Mouse (Mus musculus) stomach, postnatal 0 days (tissue): ENCODE data around the gene Afap1. TPM values are rescaled to one million over a fixed set of nuclear protein-coding genes. Genes with fewer than 3 reads are reported as not detected.

Experiments
- ATAC-seq: fragments of 200-750 bp; cut with Nextera tagmentation; 2 replicates; pipeline ENCODE4 v1.8.0; 2017; ENCODE audit not compliant: low FRiP score, low TSS enrichment
- DNase-seq: peaks from one replicate; pipeline ENCODE4 v3.0.0-alpha.2; 2016; ENCODE audit warnings: low spot score
- H3K27ac ChIP-seq: fragments of 300-500 bp; sonication (generic); replicated peaks from 2 replicates; pipeline ENCODE4 v1.5.1; 2014; ENCODE audit warnings: mild to moderate bottlenecking, control low read depth
- H3K27me3 ChIP-seq: fragments of 300-500 bp; sonication (generic); 2 replicates; pipeline ENCODE4 v1.6.1; 2014; ENCODE audit warnings: low read length; ENCODE audit not compliant: control insufficient read depth, insufficient read depth
- H3K36me3 ChIP-seq: fragments of 300-500 bp; sonication (generic); 2 replicates; pipeline ENCODE4 v1.6.1; 2014; ENCODE audit warnings: low read length, mixed read lengths; ENCODE audit not compliant: control insufficient read depth, insufficient read depth
- H3K4me1 ChIP-seq: fragments of 300-500 bp; sonication (generic); replicated peaks from 2 replicates; pipeline ENCODE4 v1.6.1; 2014; ENCODE audit warnings: antibody characterized with exemption; ENCODE audit not compliant: control insufficient read depth, insufficient read depth
- H3K4me2 ChIP-seq: fragments of 300-500 bp; sonication (generic); replicated peaks from 2 replicates; pipeline ENCODE4 v1.6.1; 2014; ENCODE audit warnings: low read depth, mild to moderate bottlenecking, control low read depth, moderate library complexity
- H3K4me3 ChIP-seq: fragments of 300-500 bp; sonication (generic); 2 replicates; pipeline ENCODE4 v1.5.1; 2014; ENCODE audit warnings: low read depth, low read length, control low read depth
- H3K9ac ChIP-seq: fragments of 300-500 bp; sonication (generic); 2 replicates; pipeline ENCODE4 v1.6.1; 2014; ENCODE audit warnings: mild to moderate bottlenecking, low read length, control low read depth, mixed read lengths
- H3K9me3 ChIP-seq: fragments of 300-500 bp; sonication (generic); 2 replicates; pipeline ENCODE4 v1.6.1; 2016; ENCODE audit warnings: low read length; ENCODE audit not compliant: control insufficient read depth
- CTCF ChIP-seq: IDR thresholded peaks from 2 replicates; pipeline ENCODE4 v1.5.1; 2016; ENCODE audit warnings: antibody characterized with exemption, low read depth, mild to moderate bottlenecking, moderate library complexity
- EP300 ChIP-seq: optimal IDR thresholded peaks from 2 replicates; pipeline ENCODE3; 2016; ENCODE audit warnings: antibody characterized with exemption
- WGBS: fragments of 180-500 bp; shearing (Covaris S2); extraction: QIAGEN DNeasy Blood & Tissue Kit; methylation state at CpG from one replicate; pipeline ENCODE4 v1.1.7; 2014; 5-methylcytosine and 5-hydroxymethylcytosine counted together
- polyA plus RNA-seq: library from polyadenylated mRNA; unstranded; fragments of >200 nt; fragmentation: Nextera tagmentation; extraction: Ambion mirVana; gene quantifications from 2 replicates; pipeline ENCODE4 v1.2.1, GENCODE M21; 2015

Afap1 gene
- polyA plus RNA-seq, 1 experiment from 2014 or later = 9.3 TPM

GRCm38 (mm10) chr5:36041756-36042155 lies 148.6 kb downstream of the Afap1 start:
- peak; percentile 59; the same call in 1 of the 2 replicates for ATAC-seq

GRCm38 (mm10) chr5:36043154-36043553 lies 150.0 kb downstream of the Afap1 start:
- no peak overlapping the region for H3K27ac ChIP-seq
- no peak overlapping the region for H3K4me3 ChIP-seq
- 89% methylated on average over 2 of the region's 2 CpGs for WGBS
- no peaks in the 10 kb centered on the region for H3K27me3 ChIP-seq
- DNase-seq (no peak), ATAC-seq (no peak)
- H3K36me3 ChIP-seq = no peaks in the 10 kb centered on the region
- no peaks in the 10 kb centered on the region for H3K9me3 ChIP-seq
- no peak for TF ChIP-seq EP300
- no peak for TF ChIP-seq CTCF
- peaks cover 2% of the 10 kb centered on the region; the same call in 1 of the 2 replicates for H3K4me1 ChIP-seq
- no peak overlapping the region for H3K9ac ChIP-seq
- H3K4me2 ChIP-seq = no peak overlapping the region

More at GRCm38 (mm10) chr5:36041756-36042155, 148.6 kb downstream of the Afap1 start:
- no peak overlapping the region for H3K9ac ChIP-seq
- H3K36me3 ChIP-seq = no peaks in the 10 kb centered on the region
- H3K27me3 ChIP-seq = no peaks in the 10 kb centered on the region
- DNase-seq = no peak
- H3K4me3 ChIP-seq = no peak overlapping the region
- H3K4me2 ChIP-seq = no peak overlapping the region
- H3K27ac ChIP-seq = no peak overlapping the region
- TF ChIP-seq CTCF (no peak), EP300 (no peak)
- peaks cover 2% of the 10 kb centered on the region; the same call in 1 of the 2 replicates for H3K4me1 ChIP-seq
- WGBS = 77% methylated on average over 6 of the region's 6 CpGs
- no peaks in the 10 kb centered on the region for H3K9me3 ChIP-seq

Other genes starting within 250 kb of the Afap1 start
- 39.4 and 47.5 TPM in 2 replicates for gene Htra3, start 213.5 kb upstream of the Afap1 start, polyA plus RNA-seq
- 2.8 and 3.2 TPM in 2 replicates for gene Sh3tc1, start 153.3 kb upstream of the Afap1 start, polyA plus RNA-seq
- 1.3 and 1.5 TPM in 2 replicates for gene Ablim2, start 135.4 kb upstream of the Afap1 start, polyA plus RNA-seq